Mouse (Mus musculus) adrenal gland, postnatal 10 days (tissue): ENCODE data around the gene Tal1. TPM values are rescaled to one million over a fixed set of nuclear protein-coding genes. Genes with fewer than 3 reads are reported as not detected.

Source experiments
- DNase-seq: peaks from one replicate; pipeline ENCODE4 v3.0.0; 2021; ENCODE audit warnings: mixed read lengths
- total RNA-seq, 2 experiments: library from RNA; stranded (reverse); gene quantifications; 2 replicates each; pipeline ENCODE4 v1.2.3; 2021

Tal1 gene
- total RNA-seq, 2 experiments from 2014 or later: 5.4 to 7.7 TPM

- no peak for DNase-seq
Measured at GRCm38 (mm10) chr4:115113266-115113665, 57.0 kb downstream of the Tal1 start.

GRCm38 (mm10) chr4:115119642-115120041 is 63.4 kb downstream of the Tal1 start:
- DNase-seq: no peak

- no peak for DNase-seq
Measured at GRCm38 (mm10) chr4:115121162-115121561, 64.9 kb downstream of the Tal1 start.

Other genes starting within 250 kb of the Tal1 start
- gene Gm12830, start 234.7 kb upstream of the Tal1 start, total RNA-seq: not detected
- gene Foxd2, start 147.6 kb upstream of the Tal1 start, total RNA-seq: 1 to 10 TPM; 1.5 to 1.6 TPM
- gene Foxe3, start 130.4 kb upstream of the Tal1 start, total RNA-seq: not detected
- gene Cmpk1, start 69.2 kb upstream of the Tal1 start, total RNA-seq: 10 to 100 TPM; 86.6 to 94.9 TPM
- 1 to 10 TPM; 2.6 to 4.1 TPM for gene Stil, start 56.3 kb upstream of the Tal1 start, total RNA-seq
- gene Pdzk1ip1, start 32.3 kb downstream of the Tal1 start, total RNA-seq: 1 to 10 TPM in 1 of 2 experiments, under 1 TPM in 1; 0.99 to 1.9 TPM
- gene Cyp4x1, start 77.9 kb downstream of the Tal1 start, total RNA-seq: under 1 TPM; 0.18 to 0.39 TPM
- not detected for gene Cyp4a29, start 185.7 kb downstream of the Tal1 start, total RNA-seq
- gene Cyp4a12a, start 242.6 kb downstream of the Tal1 start, total RNA-seq: not detected